Mouse (Mus musculus) cortical plate, adult 2 months (tissue): ENCODE data around the gene Spred2.

ENCODE experiments used
- CTCF ChIP-seq: fragments of 200-500 bp; IDR thresholded peaks from 2 replicates; pipeline ENCODE4 v1.5.1; 2011; ENCODE audit warnings: mild to moderate bottlenecking, control low read depth, low read length; ENCODE audit not compliant: insufficient read depth; ENCODE audit errors: extremely low read depth
- POLR2A ChIP-seq: fragments of 200-500 bp; IDR thresholded peaks from 2 replicates; pipeline ENCODE4 v1.6.1; 2011; ENCODE audit warnings: mild to moderate bottlenecking, low read length, control low read depth; ENCODE audit not compliant: insufficient read depth; ENCODE audit errors: extremely low read depth

- no peak for TF ChIP-seq CTCF
- TF ChIP-seq POLR2A = no peak
Measured at GRCm38 (mm10) chr11:19918246-19918540, 6.0 kb upstream of the Spred2 start.
